Mouse (Mus musculus) MEL (cell line): ENCODE data around the gene Sec22b. TPM values are rescaled to one million over a fixed set of nuclear protein-coding genes. Genes with fewer than 3 reads are reported as not detected.

ENCODE experiments used
- DNase-seq: peaks from one replicate; pipeline ENCODE4 v3.0.0; 2011; ENCODE audit warnings: low read depth, low spot score
- H3K27ac ChIP-seq: 2 replicates; pipeline ENCODE4 v1.5.1; 2012; ENCODE audit warnings: low read depth, mild to moderate bottlenecking, control low read depth, low read length, moderate library complexity; ENCODE audit not compliant: control insufficient read depth
- H3K27me3 ChIP-seq, 2 experiments: fragments of 150-350 bp in 1 of 2; sonication (generic) in 1 of 2; 2 replicates each; pipeline ENCODE4 v1.6.1; 2012; ENCODE audit warnings: low read length in 2 of 2, mild to moderate bottlenecking in 2 of 2, improper control_type of control experiment in 1 of 2, moderate library complexity in 1 of 2; ENCODE audit not compliant: insufficient read depth in 2 of 2, control insufficient read depth in 1 of 2
- H3K36me3 ChIP-seq, 2 experiments: 2 replicates each; pipeline ENCODE4 v1.6.1; 2012 to 2014; ENCODE audit warnings: low read length in 2 of 2, improper control_type of control experiment in 1 of 2, inconsistent platforms in 1 of 2, mild to moderate bottlenecking in 1 of 2; ENCODE audit not compliant: insufficient read depth in 2 of 2, control insufficient read depth in 1 of 2
- H3K4me1 ChIP-seq, 2 experiments: fragments of 150-350 bp in 1 of 2; sonication (generic) in 1 of 2; 2 replicates each; pipeline ENCODE4 v1.6.1; 2012; ENCODE audit warnings: low read length in 2 of 2, improper control_type of control experiment in 1 of 2, mild to moderate bottlenecking in 1 of 2; ENCODE audit not compliant: insufficient read depth in 2 of 2, control insufficient read depth in 1 of 2
- H3K4me3 ChIP-seq, 2 experiments: fragments of 150-350 bp in 1 of 2; sonication (generic) in 1 of 2; 2 replicates each; pipeline ENCODE4 v1.5.1; 2012; ENCODE audit warnings: low read depth in 2 of 2, low read length in 2 of 2, mild to moderate bottlenecking in 2 of 2, moderate library complexity in 2 of 2, control low read depth in 1 of 2, improper control_type of control experiment in 1 of 2; ENCODE audit not compliant: control insufficient read depth in 1 of 2, insufficient read depth in 1 of 2
- H3K79me2 ChIP-seq: 2 replicates; pipeline ENCODE4 v1.6.1; 2012; ENCODE audit warnings: mild to moderate bottlenecking, low read length, moderate library complexity; ENCODE audit not compliant: control insufficient read depth, poor library complexity, insufficient read depth
- H3K9ac ChIP-seq: 2 replicates; pipeline ENCODE4 v1.6.1; 2012; ENCODE audit warnings: low read depth, mild to moderate bottlenecking, control low read depth, low read length, moderate library complexity; ENCODE audit not compliant: control insufficient read depth, poor library complexity, severe bottlenecking
- H3K9me3 ChIP-seq: fragments of 150-350 bp; sonication (generic); replicated peaks from 2 replicates; pipeline ENCODE4 v1.6.1; 2012; ENCODE audit warnings: mild to moderate bottlenecking, low read length, improper control_type of control experiment, moderate library complexity; ENCODE audit not compliant: insufficient read depth
- BHLHE40 ChIP-seq: IDR thresholded peaks from 2 replicates; pipeline ENCODE4 v1.6.1; 2012; ENCODE audit warnings: low read depth, mild to moderate bottlenecking, inconsistent platforms, low read length, improper control_type of control experiment, borderline replicate concordance
- CHD1 ChIP-seq: IDR thresholded peaks from 2 replicates; pipeline ENCODE4 v1.6.1; 2012; ENCODE audit warnings: low read depth, mild to moderate bottlenecking, inconsistent platforms, low read length, improper control_type of control experiment
- CHD2 ChIP-seq: IDR thresholded peaks from 2 replicates; pipeline ENCODE4 v1.6.1; 2011; ENCODE audit warnings: low read length, improper control_type of control experiment
- CTCF ChIP-seq, 3 experiments: IDR thresholded peaks in 2 of 3; conservative IDR thresholded peaks in 1 of 3; 2 replicates each; pipeline ENCODE4 v1.5.1; 2011 to 2012; ENCODE audit warnings: low read length in 3 of 3, low read depth in 2 of 3, mild to moderate bottlenecking in 2 of 3, improper control_type of control experiment in 1 of 3, inconsistent platforms in 1 of 3, mixed read lengths in 1 of 3, moderate library complexity in 1 of 3; ENCODE audit not compliant: control insufficient read depth in 1 of 3, insufficient read depth in 1 of 3, poor library complexity in 1 of 3, severe bottlenecking in 1 of 3
- ELF1 ChIP-seq: IDR thresholded peaks from 2 replicates; pipeline ENCODE4 v1.6.1; 2014; ENCODE audit warnings: low read depth, mild to moderate bottlenecking, inconsistent platforms, low read length, improper control_type of control experiment, moderate library complexity
- EP300 ChIP-seq, 2 experiments: IDR thresholded peaks; 2 replicates each; pipeline ENCODE4 v1.6.1; 2011; ENCODE audit warnings: improper control_type of control experiment in 2 of 2, low read length in 2 of 2, low read depth in 1 of 2, mild to moderate bottlenecking in 1 of 2
- ETS1 ChIP-seq: IDR thresholded peaks from 2 replicates; pipeline ENCODE4 v1.6.1; 2012; ENCODE audit warnings: low read depth, mild to moderate bottlenecking, inconsistent platforms, low read length, improper control_type of control experiment, moderate library complexity
- GATA1 ChIP-seq: IDR thresholded peaks from 2 replicates; pipeline ENCODE4 v1.6.1; 2011; ENCODE audit warnings: low read depth, low read length, improper control_type of control experiment
- JUND ChIP-seq: IDR thresholded peaks from 2 replicates; pipeline ENCODE4 v1.6.1; 2011; ENCODE audit warnings: low read depth, mild to moderate bottlenecking, improper control_type of control experiment, low read length
- MAFK ChIP-seq: IDR thresholded peaks from 2 replicates; pipeline ENCODE4 v1.6.1; 2011; ENCODE audit warnings: low read depth, mild to moderate bottlenecking, low read length, improper control_type of control experiment, borderline replicate concordance
- MAX ChIP-seq: IDR thresholded peaks from 2 replicates; pipeline ENCODE4 v1.6.1; 2011; ENCODE audit warnings: low read length, improper control_type of control experiment
- MAZ ChIP-seq: IDR thresholded peaks from 2 replicates; pipeline ENCODE4 v1.6.1; 2012; ENCODE audit warnings: low read depth, mild to moderate bottlenecking, inconsistent platforms, low read length, improper control_type of control experiment
- MEF2A ChIP-seq: IDR thresholded peaks from 2 replicates; pipeline ENCODE4 v1.6.1; 2014; ENCODE audit warnings: low read depth, mild to moderate bottlenecking, inconsistent platforms, low read length, improper control_type of control experiment; ENCODE audit not compliant: poor library complexity, insufficient replicate concordance, severe bottlenecking; ENCODE audit errors: extremely low read depth
- MXI1 ChIP-seq: IDR thresholded peaks from 2 replicates; pipeline ENCODE4 v1.6.1; 2011; ENCODE audit warnings: mild to moderate bottlenecking, low read depth, low read length, improper control_type of control experiment
- NELFE ChIP-seq: IDR thresholded peaks from 2 replicates; pipeline ENCODE4 v1.6.1; 2011; ENCODE audit warnings: low read depth, low read length, improper control_type of control experiment
- NRF1 ChIP-seq: IDR thresholded peaks from 2 replicates; pipeline ENCODE4 v1.6.1; 2014; ENCODE audit warnings: low read depth, mild to moderate bottlenecking, inconsistent platforms, low read length, improper control_type of control experiment, moderate library complexity; ENCODE audit not compliant: poor library complexity, insufficient read depth, severe bottlenecking
- POLR2A ChIP-seq, 2 experiments: IDR thresholded peaks; 2 replicates each; pipeline ENCODE4 v1.6.1; 2011 to 2012; ENCODE audit warnings: low read length in 2 of 2, mild to moderate bottlenecking in 2 of 2, control low read depth in 1 of 2, improper control_type of control experiment in 1 of 2, low read depth in 1 of 2, moderate library complexity in 1 of 2; ENCODE audit not compliant: control insufficient read depth in 1 of 2, insufficient read depth in 1 of 2, poor library complexity in 1 of 2
- POLR2AphosphoS2 ChIP-seq: IDR thresholded peaks from 2 replicates; pipeline ENCODE4 v1.6.1; 2011; ENCODE audit warnings: low read length, improper control_type of control experiment
- POLR2AphosphoS5 ChIP-seq: IDR thresholded peaks from 2 replicates; pipeline ENCODE4 v1.6.1; 2012; ENCODE audit warnings: low read depth, borderline replicate concordance, mild to moderate bottlenecking, inconsistent platforms, low read length, moderate library complexity, mixed read lengths
- RCOR1 ChIP-seq: IDR thresholded peaks from 2 replicates; pipeline ENCODE4 v1.6.1; 2012; ENCODE audit warnings: low read depth, mild to moderate bottlenecking, inconsistent platforms, low read length, improper control_type of control experiment
- SMC3 ChIP-seq: IDR thresholded peaks from 2 replicates; pipeline ENCODE4 v1.6.1; 2011; ENCODE audit warnings: low read depth, low read length, improper control_type of control experiment
- TBP ChIP-seq: IDR thresholded peaks from 2 replicates; pipeline ENCODE4 v1.8.0; 2011; ENCODE audit warnings: low read depth, low read length, improper control_type of control experiment
- TCF12 ChIP-seq: IDR thresholded peaks from 2 replicates; pipeline ENCODE4 v1.6.1; 2014; ENCODE audit warnings: low read depth, mild to moderate bottlenecking, inconsistent platforms, low read length, improper control_type of control experiment, moderate library complexity
- UBTF ChIP-seq: IDR thresholded peaks from 2 replicates; pipeline ENCODE4 v1.6.1; 2012; ENCODE audit warnings: low read depth, mild to moderate bottlenecking, inconsistent platforms, low read length, improper control_type of control experiment, moderate library complexity, borderline replicate concordance; ENCODE audit not compliant: insufficient read depth
- USF1 ChIP-seq: IDR thresholded peaks from 2 replicates; pipeline ENCODE4 v1.6.1; 2014; ENCODE audit warnings: low read depth, mild to moderate bottlenecking, inconsistent platforms, low read length, improper control_type of control experiment, moderate library complexity
- USF2 ChIP-seq, 2 experiments: IDR thresholded peaks; 2 replicates each; pipeline ENCODE4 v1.6.1; 2011 to 2012; ENCODE audit warnings: improper control_type of control experiment in 2 of 2, low read length in 2 of 2, borderline replicate concordance in 1 of 2, inconsistent platforms in 1 of 2, low read depth in 1 of 2, mild to moderate bottlenecking in 1 of 2; ENCODE audit not compliant: insufficient read depth in 1 of 2
- ZC3H11A ChIP-seq: IDR thresholded peaks from 2 replicates; pipeline ENCODE4 v1.6.1; 2012; ENCODE audit warnings: low read depth, mild to moderate bottlenecking, inconsistent platforms, low read length, improper control_type of control experiment
- ZMIZ1 ChIP-seq: IDR thresholded peaks from 2 replicates; pipeline ENCODE4 v1.6.1; 2012; ENCODE audit warnings: low read depth, mild to moderate bottlenecking, inconsistent platforms, low read length, improper control_type of control experiment, moderate library complexity
- polyA plus RNA-seq, 2 experiments: library from polyadenylated mRNA; stranded (reverse) in 1 of 2; unstranded in 1 of 2; fragments of >175 nt in 1 of 2; fragments of >200 nt in 1 of 2; gene quantifications; 2 replicates each; pipeline versions ENCODE4 v1.2.1 to v1.2.4; 2012; ENCODE audit warnings: low replicate concordance in 2 of 2, low read depth in 1 of 2; ENCODE audit not compliant: insufficient read length in 2 of 2, insufficient read depth in 1 of 2, missing spikeins in 1 of 2
- total RNA-seq: library from RNA; depleted of rRNA; stranded (reverse); fragments of 300-350 nt; gene quantifications from 2 replicates; pipeline ENCODE4 v1.2.3, GENCODE M21; 2012

Gene Sec22b
- total and polyA plus RNA-seq, 3 experiments = 36.8 to 43.3 TPM; not detected in 1

- Histone ChIP-seq H3K36me3 (peaks cover 0 to 34% of the 10 kb centered on the region in 2 experiments; a peak in 2 of 4 replicates), H3K4me1 (peaks cover 22 to 48% of the 10 kb centered on the region in 2 experiments), H3K27ac (peak overlapping the region; percentile 87), H3K9me3 (no peaks in the 10 kb centered on the region), H3K9ac (peak overlapping the region; percentile 76), H3K27me3 (no peaks in the 10 kb centered on the region), H3K4me3 (peak overlapping the region; percentile 72 to 75), H3K79me2 (no peaks in the 10 kb centered on the region; the same call in 1 of the 2 replicates)
- peak; percentile 82 for DNase-seq
- no peak for TF ChIP-seq ZC3H11A
- peak; percentile 46 for TF ChIP-seq GATA1
- peak; percentile 51; the same call in 1 of the 2 replicates for TF ChIP-seq TBP
- TF ChIP-seq RCOR1 = peak; percentile 4; the same call in 1 of the 2 replicates
- TF ChIP-seq MAFK = no peak
- 0 out of 2 replicates have a peak, but pooled peaks have one; percentile 22 for TF ChIP-seq ZMIZ1
- TF ChIP-seq EP300 (IDR thresholded peaks at IDR 0.05; ENCODE audit: low read depth in 1 of 2, low read length in 2 of 2) = peak; percentile 27 to 35; a peak in 3 of 4 replicates
- TF ChIP-seq MAZ = no peak
- TF ChIP-seq MAX = peak; percentile 15; the same call in 1 of the 2 replicates
Measured at GRCm38 (mm10) chr3:97931310-97931885, 30.4 kb downstream of the Sec22b start.

- Histone ChIP-seq H3K9ac (peak overlapping the region; percentile 76), H3K36me3 (peaks cover 0 to 29% of the 10 kb centered on the region in 2 experiments; a peak in 2 of 4 replicates), H3K9me3 (no peaks in the 10 kb centered on the region), H3K4me1 (peaks cover 16 to 47% of the 10 kb centered on the region in 2 experiments), H3K79me2 (no peaks in the 10 kb centered on the region; the same call in 1 of the 2 replicates), H3K4me3 (peak overlapping the region; percentile 72 to 75), H3K27ac (peak overlapping the region; percentile 87), H3K27me3 (no peaks in the 10 kb centered on the region)
- peak; percentile 75 for DNase-seq
- TF ChIP-seq GATA1 (no peak), SMC3 (0 out of 2 replicates have a peak, but pooled peaks have one; percentile 15), POLR2A (IDR thresholded peaks at IDR 0.05; ENCODE audit: control insufficient read depth in 1 of 2, insufficient read depth in 1 of 2, low read depth in 1 of 2, low read length in 2 of 2, poor library complexity in 1 of 2) (no peak; a peak in 1 of 4 replicates), CHD2 (no peak), MEF2A (no peak), ELF1 (no peak), CHD1 (no peak), POLR2AphosphoS5 (no peak), MAX (peak; percentile 35; the same call in 1 of the 2 replicates), TBP (peak; percentile 26; the same call in 1 of the 2 replicates), USF1 (no peak), POLR2AphosphoS2 (no peak), CTCF (IDR thresholded peaks at IDR 0.05 in 2 of 3, conservative IDR thresholded peaks at IDR 0.05 in 1 of 3; ENCODE audit: control insufficient read depth in 1 of 3, insufficient read depth in 1 of 3, low read depth in 2 of 3, low read length in 3 of 3, poor library complexity in 1 of 3, severe bottlenecking in 1 of 3) (no peak), JUND (no peak), EP300 (IDR thresholded peaks at IDR 0.05; ENCODE audit: low read depth in 1 of 2, low read length in 2 of 2) (peak in 1 of 2 experiments; percentile 51; a peak in 2 of 4 replicates), BHLHE40 (0 out of 2 replicates have a peak, but pooled peaks have one; percentile 28), UBTF (no peak), NELFE (no peak), NRF1 (no peak), ETS1 (peak; percentile 17; the same call in 1 of the 2 replicates), MXI1 (no peak; the same call in none of the 2 replicates), TCF12 (0 out of 2 replicates have a peak, but pooled peaks have one; percentile 19), RCOR1 (no peak; the same call in 1 of the 2 replicates), ZMIZ1 (0 out of 2 replicates have a peak, but pooled peaks have one; percentile 40), USF2 (IDR thresholded peaks at IDR 0.05; ENCODE audit: borderline replicate concordance in 1 of 2, insufficient read depth in 1 of 2, low read depth in 1 of 2, low read length in 2 of 2) (no peak)
Measured at GRCm38 (mm10) chr3:97932131-97932530, 31.1 kb downstream of the Sec22b start.
